Mouse (Mus musculus) lung, postnatal 25 days (tissue): Measurements from ENCODE around the gene Srcin1.

ENCODE experiments used
- DNase-seq: peaks from one replicate; pipeline ENCODE4 v3.0.0; 2022; ENCODE audit warnings: low spot score

Gene Srcin1

GRCm38 (mm10) chr11:97578286-97578685 is 2.3 kb upstream of the Srcin1 start:
- peak; percentile 79 for DNase-seq

DNA sequence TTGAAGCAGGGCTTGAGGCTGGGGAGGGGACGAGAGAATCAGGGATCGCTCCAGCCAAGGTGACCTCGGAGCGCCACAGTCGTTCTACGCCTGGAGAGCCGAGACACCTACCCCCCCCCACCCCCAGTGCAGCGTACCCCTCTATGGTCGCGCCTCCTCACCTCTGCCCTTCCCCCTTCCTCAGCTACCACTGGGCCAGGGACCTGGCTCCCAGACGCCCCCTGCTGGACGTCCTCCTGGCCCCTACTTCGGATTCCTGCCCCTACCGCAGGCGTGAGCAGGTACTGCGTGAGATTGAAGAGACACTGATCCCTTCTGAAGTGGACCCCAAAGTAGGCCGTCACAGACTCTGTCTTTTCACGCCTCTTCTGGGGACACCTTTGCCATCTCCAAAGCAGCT is 348 bp downstream of the Srcin1 start:
- peak; percentile 79 for DNase-seq

DNA sequence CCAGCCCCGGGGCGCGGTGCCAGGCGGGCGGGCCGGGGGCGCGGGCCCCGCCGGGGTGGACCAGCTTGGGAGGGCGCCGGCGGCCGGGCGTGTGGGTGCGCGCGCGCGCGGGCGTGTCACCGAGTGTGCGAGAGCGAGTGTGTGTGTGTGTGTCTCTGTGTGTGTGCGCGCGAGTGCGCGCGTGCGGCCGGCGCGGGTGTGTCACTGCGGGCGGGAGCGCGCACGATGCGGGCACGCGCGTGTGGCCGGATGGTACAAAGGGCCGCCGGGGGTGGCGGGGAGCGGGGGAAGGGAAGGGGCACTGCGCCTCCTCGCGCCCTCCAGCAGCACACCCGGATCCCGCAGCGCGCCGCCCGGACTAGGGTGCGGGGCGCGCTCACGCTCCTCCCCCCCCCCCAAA is 911 bp downstream of the Srcin1 start:
- DNase-seq, result peak; percentile 38

DNA sequence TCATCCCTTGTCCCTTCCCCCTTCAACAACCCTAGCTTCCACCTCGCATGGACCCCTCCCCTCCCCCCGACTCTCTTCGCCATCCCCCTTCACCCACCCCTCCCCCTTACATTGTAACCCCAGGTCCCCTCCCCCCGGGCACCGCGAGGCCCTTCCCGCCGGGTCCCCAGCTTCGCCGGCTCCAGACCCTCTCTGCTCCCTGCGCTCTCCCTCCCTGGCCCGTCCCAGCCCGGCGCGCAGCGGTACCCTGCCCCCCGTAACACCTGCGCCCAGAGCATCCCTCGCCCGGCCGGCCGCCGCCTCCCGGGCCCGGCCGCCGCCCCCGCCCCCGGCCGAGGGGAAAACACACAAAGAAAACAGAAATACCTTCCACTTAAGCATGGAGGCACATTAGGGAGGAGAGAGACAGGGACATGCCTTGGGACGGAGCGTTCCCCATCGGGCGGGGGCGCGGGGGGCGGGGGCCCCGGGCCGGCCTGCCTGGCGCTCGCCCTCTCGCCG is 1.4 kb downstream of the Srcin1 start:
- no peak for DNase-seq

- DNase-seq, result no peak
Measured at GRCm38 (mm10) chr11:97573891-97574550, 2.0 kb downstream of the Srcin1 start.

DNA sequence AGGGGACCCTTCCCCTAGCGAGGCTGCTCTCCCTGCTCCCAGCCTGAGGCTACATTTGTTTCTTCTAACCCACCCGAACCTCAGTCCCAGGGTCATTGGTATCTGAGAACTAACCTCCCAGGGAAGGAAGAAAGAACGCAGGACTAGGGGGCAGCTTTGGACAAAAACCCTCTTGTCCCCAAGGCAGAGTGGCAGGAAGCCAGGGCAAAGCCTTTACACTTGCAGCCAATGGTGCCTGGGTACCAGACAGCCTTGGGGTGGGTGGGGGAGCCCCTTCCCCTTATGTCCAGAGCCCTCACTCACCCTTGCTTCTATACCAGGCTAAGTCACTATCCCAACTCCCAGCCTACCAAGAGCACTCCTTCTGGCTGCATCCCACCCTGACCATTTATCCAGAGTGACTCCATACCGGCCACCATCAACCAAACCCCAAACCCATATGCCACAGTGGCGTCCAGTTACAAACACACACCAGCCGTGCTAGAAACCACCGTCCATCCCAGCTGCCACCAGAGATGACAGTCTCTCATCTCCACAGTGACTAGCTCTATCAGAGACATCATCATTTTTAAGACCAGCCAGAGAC is 3.0 kb downstream of the Srcin1 start:
- no peak for DNase-seq

DNA sequence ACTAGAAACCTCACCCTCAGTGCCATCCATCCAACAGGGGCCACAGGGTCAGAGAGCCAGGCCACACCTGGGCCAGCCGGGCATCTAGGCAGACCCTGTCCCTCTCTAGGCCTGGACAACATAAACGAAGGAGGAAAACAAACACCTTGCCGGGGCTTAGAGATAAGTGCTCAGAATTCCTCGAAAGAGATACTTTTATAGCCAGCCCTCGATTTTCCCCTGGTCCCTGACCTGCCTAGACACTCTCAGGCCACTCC is 4.0 kb downstream of the Srcin1 start:
- no peak for DNase-seq

GRCm38 (mm10) chr11:97571266-97572088 is 4.5 kb downstream of the Srcin1 start:
- DNase-seq, result no peak

GRCm38 (mm10) chr11:97570493-97571137 is 5.4 kb downstream of the Srcin1 start:
- no peak for DNase-seq

GRCm38 (mm10) chr11:97569806-97570205 is 6.2 kb downstream of the Srcin1 start:
- no peak for DNase-seq

GRCm38 (mm10) chr11:97569301-97569724 is 6.7 kb downstream of the Srcin1 start:
- no peak for DNase-seq

DNA sequence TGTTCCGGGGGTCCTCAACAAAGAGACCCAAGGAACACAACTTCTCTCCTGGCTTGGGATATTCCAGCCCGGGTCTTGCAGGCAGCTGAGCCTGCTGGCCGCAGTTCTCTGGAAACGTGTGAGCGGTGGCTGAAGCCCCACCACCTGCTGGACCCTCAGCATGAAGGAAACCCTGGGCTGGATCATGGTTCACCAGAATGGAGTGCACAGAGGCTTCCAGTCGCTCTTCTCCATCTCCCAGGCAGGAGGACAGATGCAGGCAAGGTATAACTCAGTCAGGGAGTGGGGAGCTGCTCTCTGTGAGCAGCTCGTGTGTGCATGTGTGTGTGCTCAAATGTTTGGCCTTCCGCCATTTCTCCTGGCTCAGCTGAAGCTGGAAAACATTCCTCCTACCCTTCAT is 7.3 kb downstream of the Srcin1 start:
- DNase-seq, result peak; percentile 66

- no peak for DNase-seq
Measured at GRCm38 (mm10) chr11:97567480-97567879, 8.5 kb downstream of the Srcin1 start.

DNA sequence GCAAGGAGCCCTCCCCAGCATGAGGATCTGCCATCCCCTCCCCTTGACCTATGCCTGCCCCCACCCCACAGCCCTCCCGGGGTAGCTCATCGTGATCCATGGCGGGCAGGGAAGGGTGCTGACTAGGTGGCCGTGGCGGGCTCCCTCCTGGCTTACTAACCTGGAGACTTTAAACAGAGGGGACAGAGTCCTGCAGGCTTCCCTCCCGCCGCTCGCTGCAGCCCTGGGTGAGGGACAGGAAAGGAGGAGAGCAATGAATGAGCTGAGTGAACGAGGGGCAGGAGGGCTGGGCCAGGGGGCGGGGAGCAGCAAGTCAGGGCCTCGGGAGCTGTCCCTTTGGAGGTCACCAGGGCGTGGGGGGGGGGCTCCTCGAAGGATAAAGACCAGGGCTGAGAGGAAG is 9.4 kb downstream of the Srcin1 start:
- no peak for DNase-seq

GRCm38 (mm10) chr11:97563730-97564129 is 12.3 kb downstream of the Srcin1 start:
- DNase-seq, result no peak

GRCm38 (mm10) chr11:97562536-97562935 is 13.4 kb downstream of the Srcin1 start:
- no peak for DNase-seq

DNA sequence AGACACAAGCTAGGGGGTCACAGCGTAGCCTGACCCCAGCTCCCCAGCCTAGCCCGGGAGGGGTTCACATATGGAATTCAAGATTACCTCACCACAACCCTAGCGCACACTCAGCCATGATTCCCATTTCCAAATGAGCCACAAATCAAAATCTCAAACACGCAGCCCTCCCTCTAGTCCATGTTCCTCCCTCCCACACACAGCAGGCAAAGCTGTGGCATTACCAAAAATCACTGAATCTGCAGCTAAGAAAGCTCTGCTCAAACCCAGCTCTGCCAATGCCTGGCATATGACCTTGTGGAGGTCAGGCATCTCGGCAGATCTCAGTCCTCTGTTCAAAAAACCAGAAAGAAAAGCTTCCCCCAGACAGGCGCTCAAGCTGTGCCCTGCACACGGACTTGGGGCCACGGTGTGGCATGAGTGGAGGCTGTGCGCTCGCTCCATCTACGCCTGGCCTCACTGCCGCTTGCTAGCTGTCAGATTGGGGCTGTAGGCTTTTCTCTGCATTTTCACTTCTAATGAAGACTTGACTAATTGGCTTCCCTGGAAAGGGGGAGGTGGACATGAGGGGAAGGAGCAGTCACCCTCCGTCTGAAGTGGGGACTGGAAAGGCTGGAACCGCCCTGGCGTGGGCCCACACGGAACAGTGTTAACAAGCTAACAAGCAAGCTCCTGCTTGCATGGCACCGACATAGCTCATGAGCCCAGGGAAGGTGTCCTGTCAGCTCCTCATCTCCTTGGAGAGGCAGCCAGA is 15.6 kb downstream of the Srcin1 start:
- DNase-seq, result no peak

- no peak for DNase-seq
Measured at GRCm38 (mm10) chr11:97559549-97559948, 16.4 kb downstream of the Srcin1 start.

DNA sequence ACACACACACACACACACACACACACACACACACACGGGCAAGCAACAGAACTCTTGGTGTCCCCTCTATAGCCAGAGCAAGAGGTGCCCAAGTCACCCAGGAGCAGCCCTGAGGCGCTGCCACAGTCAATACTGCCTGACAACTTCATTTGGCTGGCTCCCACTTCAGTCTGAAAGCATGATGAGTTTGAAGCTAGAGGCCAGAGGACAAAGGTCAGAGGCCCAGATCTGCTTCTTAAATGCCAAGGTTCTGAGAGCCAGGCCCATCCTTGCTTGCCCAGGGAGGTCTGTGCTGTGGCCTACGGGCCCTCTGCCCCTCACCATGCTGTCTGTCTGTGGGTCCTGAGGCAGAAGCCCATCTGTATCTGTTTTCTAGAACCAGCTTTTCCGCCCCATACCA is 18.1 kb downstream of the Srcin1 start:
- no peak for DNase-seq

- peak; percentile 54 for DNase-seq
Measured at GRCm38 (mm10) chr11:97556569-97557408, 19.2 kb downstream of the Srcin1 start.

GRCm38 (mm10) chr11:97555144-97555543 is 20.8 kb downstream of the Srcin1 start:
- DNase-seq, result no peak
